Mouse (Mus musculus): ENCODE results near the gene Cln5. TPM values are rescaled to one million over a fixed set of nuclear protein-coding genes. Genes with fewer than 3 reads are reported as not detected.

The Cln5 gene
- 8.8 and 10.1 TPM in 2 replicates for polyA plus RNA-seq (2012; rRNA removed)

DNA sequence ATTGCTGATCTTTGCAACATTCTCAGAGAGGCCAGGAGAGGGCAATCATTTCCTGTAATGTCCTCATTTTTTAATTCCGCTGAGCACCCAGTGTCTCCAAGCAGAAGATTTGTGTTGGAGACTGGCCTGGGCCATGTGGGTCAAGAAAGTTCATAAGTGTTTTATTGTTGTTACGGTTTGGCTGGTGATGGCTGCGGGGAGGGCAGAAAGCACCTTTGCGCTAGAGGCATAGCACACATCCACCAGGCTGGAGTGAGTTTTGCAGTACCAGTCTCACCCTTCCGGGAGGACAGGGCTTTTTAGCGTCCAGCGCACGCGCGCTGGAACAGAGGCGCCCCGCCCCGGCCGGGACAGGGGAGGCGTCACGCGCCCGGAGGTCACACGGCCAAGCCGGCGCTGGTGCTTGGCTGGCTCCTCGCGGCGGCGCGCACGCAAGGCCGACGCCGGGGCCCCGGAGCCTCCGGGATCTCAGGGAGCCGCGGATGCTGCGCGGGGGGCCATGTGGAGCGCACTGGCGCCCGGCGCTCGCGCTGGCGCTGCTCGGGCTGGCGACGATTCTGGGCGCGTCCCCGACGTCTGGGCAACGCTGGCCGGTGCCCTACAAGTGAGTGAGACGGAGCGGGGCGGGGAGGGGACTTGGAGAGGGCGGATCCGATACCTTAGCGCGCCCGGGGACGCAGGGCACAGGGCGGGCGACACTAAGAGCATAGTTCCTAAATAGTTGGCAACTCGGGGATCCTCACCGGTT lies at the start of gene Cln5:
Cln5 (plus strand) TSS at position 353 of the 748 bp plus-strand sequence.

DNA sequence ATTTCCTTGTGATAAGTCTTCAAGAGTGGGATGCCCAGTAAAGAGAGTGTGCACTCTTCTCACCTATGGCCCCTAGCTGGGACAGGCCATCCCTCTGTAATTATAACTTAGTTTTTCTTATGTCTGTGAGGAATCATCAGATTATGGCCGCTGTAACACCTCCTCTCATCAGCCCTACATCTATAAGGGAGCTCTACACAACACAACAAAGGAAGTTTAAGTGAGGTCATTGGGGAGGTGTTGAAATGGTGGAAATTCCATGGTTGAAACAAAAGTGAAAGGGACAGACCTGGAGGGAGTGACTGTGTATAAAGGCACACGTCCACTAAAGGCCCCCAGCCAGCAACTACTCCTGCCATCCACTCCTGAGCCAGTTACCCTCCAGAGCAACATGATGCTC lies 23.3 kb upstream of the Cln5 start, which contains the start of gene Acod1:
Acod1 (plus strand) TSS at position 301 of the 400 bp plus-strand sequence.

DNA sequence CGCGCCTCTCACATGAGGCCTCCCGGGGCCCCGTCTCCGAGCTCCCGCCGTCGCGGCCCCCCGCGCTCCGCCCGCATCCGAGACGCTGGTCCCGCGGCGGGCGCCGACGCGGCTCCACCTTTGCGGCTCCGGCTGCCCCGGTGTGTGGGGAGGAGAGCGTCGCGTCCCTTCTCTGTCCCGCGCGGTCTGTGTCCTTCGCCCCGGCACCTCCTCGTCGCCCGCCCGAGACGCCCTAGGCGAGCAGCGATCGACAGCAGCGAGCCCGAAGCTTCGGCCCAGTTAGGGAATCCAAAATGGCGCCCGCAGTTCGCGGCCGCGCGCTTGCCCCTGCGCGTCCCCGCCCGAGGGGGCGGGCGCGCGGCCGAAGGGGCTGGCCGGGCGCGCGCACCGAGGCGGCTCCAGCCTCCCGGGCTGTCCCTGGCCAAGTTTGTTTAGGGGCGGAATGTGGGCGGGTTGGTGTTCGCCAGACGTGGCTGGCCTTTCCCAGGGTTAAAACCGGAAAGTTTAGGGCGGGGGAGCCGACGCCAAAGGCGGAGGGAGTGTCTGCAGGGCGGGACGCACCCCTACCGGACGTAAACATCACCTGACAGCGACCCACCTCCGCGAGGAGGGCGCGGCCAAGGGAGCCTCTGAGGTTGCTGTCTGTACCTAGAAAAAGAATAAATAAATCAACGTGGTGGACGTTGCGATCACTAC lies 29.4 kb downstream of the Cln5 start, which contains the start of gene Fbxl3:
Fbxl3 (minus strand) TSS at position 329 of the 696 bp plus-strand sequence.

Other genes starting within 250 kb of the Cln5 start
- 3.7 and 4.0 TPM in 2 replicates for gene Kctd12, start 87.6 kb upstream of the Cln5 start, polyA plus RNA-seq (2012; rRNA removed)
- gene Acod1, start 23.2 kb upstream of the Cln5 start, polyA plus RNA-seq (2012; rRNA removed): 0.07 and 0.08 TPM in 2 replicates
- 20.2 and 23.3 TPM in 2 replicates for gene Fbxl3, start 29.4 kb downstream of the Cln5 start, polyA plus RNA-seq (2012; rRNA removed)